Mouse (Mus musculus) mesoderm, embryonic 11.5 days (tissue): ENCODE data around the gene Naa60.

Source experiments
- DNase-seq: peaks from one replicate; pipeline ENCODE4 v3.0.0-alpha.2; 2012; ENCODE audit warnings: low read depth, low spot score

Naa60 gene

DNA sequence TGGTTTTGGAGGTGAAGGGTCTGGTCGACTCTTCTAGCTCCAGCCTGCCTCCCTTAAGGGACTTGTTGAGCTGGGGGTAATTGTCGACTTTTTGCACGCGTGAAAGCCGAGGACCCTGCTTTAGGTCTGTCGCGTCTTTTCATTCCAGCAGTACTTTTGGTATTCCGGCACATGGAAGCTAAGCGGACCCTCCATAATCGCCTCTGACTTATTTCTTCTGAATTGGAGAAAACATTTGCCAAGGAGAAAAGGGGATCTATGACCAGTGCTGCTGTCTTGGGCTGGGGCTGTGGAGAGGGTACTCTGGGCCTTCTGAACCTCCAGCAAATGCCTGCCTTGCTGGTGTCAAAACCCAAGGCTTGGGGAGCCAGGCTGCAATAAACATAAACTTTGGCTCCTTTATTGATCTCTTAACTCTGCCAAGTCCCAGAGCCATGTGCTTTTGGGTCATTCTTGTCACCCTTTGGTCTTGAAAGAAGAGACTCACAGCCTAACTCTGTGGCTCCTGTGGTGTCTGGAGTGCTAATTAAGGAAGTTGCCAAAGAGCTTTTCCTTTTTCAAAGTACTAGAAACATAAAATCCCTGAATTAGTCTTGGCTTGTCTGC, 13.0 kb downstream of the Naa60 start:
- peak; percentile 6 for DNase-seq

- DNase-seq = no peak
Measured at GRCm38 (mm10) chr16:3891621-3892295, 19.6 kb downstream of the Naa60 start.

DNA sequence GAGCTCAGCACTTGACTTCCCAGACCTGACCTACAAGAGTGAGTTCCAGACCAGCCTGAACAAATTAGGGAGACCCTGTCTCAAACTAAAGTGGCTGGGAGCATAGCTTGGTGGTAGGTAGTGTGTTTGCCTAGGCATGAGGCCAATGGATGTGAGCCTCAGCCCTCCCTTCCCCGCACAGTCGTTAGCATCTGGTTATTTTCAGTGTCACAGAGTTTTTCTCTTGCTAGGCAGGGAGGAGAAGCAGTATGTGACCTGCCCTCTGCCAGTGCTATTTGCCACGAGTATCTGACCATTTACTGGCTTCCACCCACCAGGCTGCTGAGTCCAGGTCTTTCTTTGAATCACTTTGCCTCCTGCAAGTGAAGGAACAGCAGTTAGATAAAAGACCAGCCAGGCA, 21.6 kb downstream of the Naa60 start:
- DNase-seq = no peak

DNA sequence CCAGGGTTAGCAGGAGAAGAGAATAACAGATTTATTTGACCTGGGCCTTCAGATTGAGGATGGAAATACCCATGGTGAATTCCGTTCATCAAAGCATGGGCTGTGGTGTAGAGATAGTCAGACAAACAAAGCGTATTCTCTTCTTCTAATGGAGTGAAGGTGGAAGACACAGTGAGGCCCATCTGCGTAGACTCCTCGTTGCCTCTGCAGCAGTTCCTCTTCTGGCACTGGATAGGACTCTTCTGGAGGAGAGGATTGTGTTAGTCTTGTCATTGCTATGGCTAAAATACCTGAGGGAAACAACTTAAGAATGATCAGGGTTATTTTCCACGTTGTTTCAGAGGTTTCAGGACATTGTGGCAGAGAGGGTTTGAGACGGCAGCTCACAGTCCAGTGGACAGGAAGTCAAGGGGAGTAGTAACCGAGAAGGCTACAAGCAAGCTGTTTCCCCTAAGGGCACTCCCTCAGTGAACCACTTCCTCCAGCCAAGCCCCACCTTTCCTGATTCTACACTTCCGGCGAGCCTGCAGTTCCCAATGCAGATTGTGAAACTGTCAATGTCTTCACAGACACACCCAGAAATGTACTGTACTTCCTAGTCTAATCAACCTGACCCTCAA, 23.1 kb downstream of the Naa60 start:
- DNase-seq = no peak

- no peak for DNase-seq
Measured at GRCm38 (mm10) chr16:3896046-3896445, 23.9 kb downstream of the Naa60 start.

GRCm38 (mm10) chr16:3896553-3896952, 24.4 kb downstream of the Naa60 start:
- no peak for DNase-seq

GRCm38 (mm10) chr16:3907471-3907870, 35.3 kb downstream of the Naa60 start:
- no peak for DNase-seq

- DNase-seq = peak; percentile 95
Measured at GRCm38 (mm10) chr16:3908537-3909111, 36.4 kb downstream of the Naa60 start, which contains the start of the genes 1700037C18Rik and Cluap1. TSS of gene 1700037C18Rik (minus strand) at chr16:3908689. TSS of gene Cluap1 (plus strand) at chr16:3908801.

- DNase-seq = no peak
Measured at GRCm38 (mm10) chr16:3909118-3909517, 36.9 kb downstream of the Naa60 start.

DNA sequence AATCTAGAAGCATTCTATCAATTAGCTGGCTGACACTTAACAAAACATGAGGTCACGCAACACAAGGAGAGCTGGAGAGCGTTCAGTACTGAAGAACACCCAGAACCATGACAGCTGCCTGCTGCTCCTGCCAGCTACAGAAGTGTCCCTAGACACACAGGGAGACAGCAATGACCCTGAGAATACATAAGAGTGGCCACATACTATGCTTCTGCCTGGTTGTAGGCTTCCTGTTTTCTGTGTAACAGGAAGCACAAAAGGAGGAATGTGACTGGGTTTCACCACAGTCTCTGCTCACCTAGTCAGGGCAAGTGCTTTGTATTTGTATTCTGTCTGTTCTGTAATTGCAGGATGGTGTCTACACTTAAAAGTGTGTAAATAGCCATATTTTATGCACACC, 48.6 kb downstream of the Naa60 start:
- no peak for DNase-seq

DNA sequence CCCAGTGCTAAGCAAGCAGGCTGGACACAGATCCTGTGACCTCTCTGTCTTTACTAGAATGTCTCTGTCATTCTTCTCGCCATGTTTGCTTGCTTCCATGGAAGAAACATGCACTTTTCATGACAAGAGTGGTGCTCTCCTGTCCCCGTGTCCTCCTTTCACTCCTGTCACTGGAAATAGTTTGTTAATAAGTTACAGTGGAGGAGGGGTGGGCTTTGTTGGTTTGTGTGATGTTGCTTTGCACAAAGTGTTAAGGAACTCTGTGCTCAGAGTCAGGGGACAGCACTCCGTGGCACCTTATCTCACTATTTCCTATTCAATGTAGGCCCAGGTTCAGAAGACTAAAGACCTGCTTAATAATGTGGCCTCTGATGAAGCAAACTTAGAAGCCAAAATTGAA, 51.3 kb downstream of the Naa60 start:
- DNase-seq = no peak

DNA sequence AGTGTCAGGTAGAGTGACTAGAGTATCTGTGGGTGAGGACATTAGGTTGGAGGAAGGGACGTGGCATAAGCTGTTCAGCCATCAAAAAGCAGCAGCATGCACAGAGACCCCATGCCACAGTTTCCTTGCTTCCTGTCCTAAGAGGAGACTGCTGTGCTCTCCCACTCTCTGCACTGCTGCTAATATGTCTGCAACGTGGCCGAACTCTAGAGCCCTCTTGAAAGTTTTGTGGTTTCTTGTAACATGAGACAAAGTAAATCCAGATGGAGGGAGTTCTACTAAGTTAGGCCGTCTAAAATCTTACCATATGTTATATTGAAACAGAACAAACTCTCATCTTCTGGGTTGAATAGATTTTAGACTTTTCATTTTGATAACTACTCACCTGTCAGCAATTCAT, 51.8 kb downstream of the Naa60 start:
- DNase-seq = peak; percentile 17

GRCm38 (mm10) chr16:3928582-3928981, 56.4 kb downstream of the Naa60 start:
- no peak for DNase-seq

DNA sequence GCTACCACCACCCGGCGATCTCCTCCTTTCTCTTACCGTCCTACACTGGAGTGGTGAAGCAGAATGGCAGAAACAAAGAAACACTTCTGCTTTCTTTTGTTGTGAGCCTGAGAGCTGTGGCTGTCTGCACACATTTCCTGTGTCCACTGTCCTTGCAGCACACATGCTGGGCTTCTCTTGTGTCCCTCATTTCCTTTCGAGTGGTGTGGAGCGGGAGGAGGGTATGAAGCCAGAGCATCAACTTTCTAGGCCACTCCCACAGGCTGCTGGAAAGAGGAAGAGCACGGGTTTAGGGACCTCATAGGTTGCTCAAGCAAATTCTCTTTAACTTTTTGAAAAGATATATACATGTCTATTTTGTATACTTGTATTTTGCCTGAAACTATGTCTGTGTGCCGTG, 57.0 kb downstream of the Naa60 start:
- DNase-seq = no peak

GRCm38 (mm10) chr16:3933536-3933935, 61.4 kb downstream of the Naa60 start:
- no peak for DNase-seq

GRCm38 (mm10) chr16:3934091-3934490, 61.9 kb downstream of the Naa60 start:
- no peak for DNase-seq

- no peak for DNase-seq
Measured at GRCm38 (mm10) chr16:3934701-3935100, 62.5 kb downstream of the Naa60 start.

- no peak for DNase-seq
Measured at GRCm38 (mm10) chr16:3951141-3951540, 79.0 kb downstream of the Naa60 start.
